Mouse (Mus musculus) natural killer cell, adult 2 months (primary cell): ENCODE measurements around the gene Smim12.

Source experiments
- DNase-seq, 2 experiments: peaks; one replicate each; pipeline ENCODE4 v3.0.0; 2022; ENCODE audit warnings: low spot score in 2 of 2

The Smim12 gene

GRCm38 (mm10) chr4:127235742-127236487 is 7.7 kb upstream of the Smim12 start:
- peak; percentile 73 to 87 for DNase-seq

GRCm38 (mm10) chr4:127236631-127237030 is 7.0 kb upstream of the Smim12 start:
- no peak for DNase-seq

- DNase-seq: no peak
These were observed 6.3 kb upstream of the Smim12 start for GRCm38 (mm10) chr4:127237271-127237670.

- DNase-seq: peak in 1 of 2 experiments; percentile 19
These were observed 888 bp upstream of the Smim12 start for GRCm38 (mm10) chr4:127242696-127243095.

- DNase-seq: no peak
These were observed 369 bp downstream of the Smim12 start for GRCm38 (mm10) chr4:127243953-127244352.

- DNase-seq: peak; percentile 86 to 93
These were observed 6.2 kb downstream of the Smim12 start for GRCm38 (mm10) chr4:127249701-127250349.

- DNase-seq: no peak
These were observed 8.5 kb downstream of the Smim12 start for GRCm38 (mm10) chr4:127251963-127252585.

GRCm38 (mm10) chr4:127256739-127257138 is 13.2 kb downstream of the Smim12 start:
- no peak for DNase-seq

- no peak for DNase-seq
These were observed 14.8 kb downstream of the Smim12 start for GRCm38 (mm10) chr4:127258186-127258897.

GRCm38 (mm10) chr4:127261601-127262000 is 18.0 kb downstream of the Smim12 start:
- no peak for DNase-seq

GRCm38 (mm10) chr4:127263438-127264182 is 20.0 kb downstream of the Smim12 start:
- no peak for DNase-seq

GRCm38 (mm10) chr4:127264183-127264554 is 20.6 kb downstream of the Smim12 start:
- no peak for DNase-seq

GRCm38 (mm10) chr4:127278451-127279001 is 34.9 kb downstream of the Smim12 start:
- DNase-seq: no peak

- DNase-seq: no peak
These were observed 35.7 kb downstream of the Smim12 start for GRCm38 (mm10) chr4:127279241-127279640.

- no peak for DNase-seq
These were observed 43.3 kb downstream of the Smim12 start for GRCm38 (mm10) chr4:127286907-127287306.

- DNase-seq: no peak
These were observed 45.5 kb downstream of the Smim12 start for GRCm38 (mm10) chr4:127289039-127289548.

- DNase-seq: no peak
These were observed 49.0 kb downstream of the Smim12 start for GRCm38 (mm10) chr4:127292631-127293030.
